Mouse (Mus musculus): ENCODE data around the gene As3mt.
"Not testable (repeated sequence)": the region's sequence is repeated elsewhere in the genome, so short reads cannot be mapped to it uniquely, and the experiment has no call there.

As3mt gene

GRCm38 (mm10) chr19:46752235-46752634 lies 45.0 kb downstream of the As3mt start:
- no peak for DNase-seq (ENCODE audit: low spot score in 2 of 2)

- DNase-seq (ENCODE audit: low spot score in 2 of 2) = peak in 1 of 2 experiments; percentile 23
These were observed 47.8 kb downstream of the As3mt start for GRCm38 (mm10) chr19:46755066-46755465.

GRCm38 (mm10) chr19:46756221-46756620 lies 49.0 kb downstream of the As3mt start:
- DNase-seq (ENCODE audit: low spot score in 2 of 2) = no peak

GRCm38 (mm10) chr19:46759096-46759495 lies 51.8 kb downstream of the As3mt start:
- no peak for DNase-seq (ENCODE audit: low spot score in 2 of 2)

- not testable (repeated sequence) for DNase-seq (ENCODE audit: low spot score in 2 of 2)
These were observed 52.7 kb downstream of the As3mt start for GRCm38 (mm10) chr19:46759909-46760308.

- peak; percentile 91 to 93 for DNase-seq (ENCODE audit: low spot score in 2 of 2)
These were observed 53.3 kb downstream of the As3mt start for GRCm38 (mm10) chr19:46760375-46761160.

GRCm38 (mm10) chr19:46761247-46761946 lies 54.1 kb downstream of the As3mt start, which contains the start of gene Cnnm2:
Gene Cnnm2 (plus strand): TSS chr19:46761596.
- DNase-seq (ENCODE audit: low spot score in 2 of 2) = peak; percentile 99 to 100

- no peak for DNase-seq (ENCODE audit: low spot score in 2 of 2)
These were observed 54.7 kb downstream of the As3mt start for GRCm38 (mm10) chr19:46761971-46762290.

- DNase-seq (ENCODE audit: low spot score in 2 of 2) = peak; percentile 35 to 47
These were observed 55.2 kb downstream of the As3mt start for GRCm38 (mm10) chr19:46762291-46762991.

GRCm38 (mm10) chr19:46762992-46763342 lies 55.7 kb downstream of the As3mt start:
- peak; percentile 22 to 23 for DNase-seq (ENCODE audit: low spot score in 2 of 2)

- no peak for DNase-seq (ENCODE audit: low spot score in 2 of 2)
These were observed 56.1 kb downstream of the As3mt start for GRCm38 (mm10) chr19:46763356-46763755.

GRCm38 (mm10) chr19:46763932-46764762 lies 56.9 kb downstream of the As3mt start:
- DNase-seq (ENCODE audit: low spot score in 2 of 2) = no peak

- DNase-seq (ENCODE audit: low spot score in 2 of 2) = peak in 1 of 2 experiments; percentile 33
These were observed 57.5 kb downstream of the As3mt start for GRCm38 (mm10) chr19:46764763-46765117.

- DNase-seq (ENCODE audit: low spot score in 2 of 2) = peak in 1 of 2 experiments; percentile 18
These were observed 58.9 kb downstream of the As3mt start for GRCm38 (mm10) chr19:46766125-46766524.

- no peak for DNase-seq (ENCODE audit: low spot score in 2 of 2)
These were observed 62.5 kb downstream of the As3mt start for GRCm38 (mm10) chr19:46769759-46770158.

GRCm38 (mm10) chr19:46771801-46772200 lies 64.5 kb downstream of the As3mt start:
- DNase-seq (ENCODE audit: low spot score in 2 of 2) = no peak

- no peak for DNase-seq (ENCODE audit: low spot score in 2 of 2)
These were observed 69.1 kb downstream of the As3mt start for GRCm38 (mm10) chr19:46776391-46776790.

- DNase-seq (ENCODE audit: low spot score in 2 of 2) = no peak
These were observed 69.6 kb downstream of the As3mt start for GRCm38 (mm10) chr19:46776850-46777249.

- DNase-seq (ENCODE audit: low spot score in 2 of 2) = no peak
These were observed 70.8 kb downstream of the As3mt start for GRCm38 (mm10) chr19:46777928-46778680.

- not testable (repeated sequence) for DNase-seq (ENCODE audit: low spot score in 2 of 2)
These were observed 71.9 kb downstream of the As3mt start for GRCm38 (mm10) chr19:46779130-46779529.

- DNase-seq (ENCODE audit: low spot score in 2 of 2) = no peak
These were observed 76.8 kb downstream of the As3mt start for GRCm38 (mm10) chr19:46784038-46784437.
